Mouse (Mus musculus) cerebellum, adult 2 months (tissue): ENCODE measurements around the gene 1600012H06Rik.

ENCODE experiments used
- CTCF ChIP-seq: fragments of 200-500 bp; IDR thresholded peaks from 2 replicates; pipeline ENCODE4 v1.5.1; 2011; ENCODE audit warnings: low read depth, mild to moderate bottlenecking, control low read depth, low read length, moderate library complexity, borderline replicate concordance; ENCODE audit not compliant: insufficient read depth
- POLR2A ChIP-seq: fragments of 200-500 bp; IDR thresholded peaks from 2 replicates; pipeline ENCODE4 v1.6.1; 2011; ENCODE audit warnings: low read length, control low read depth, borderline replicate concordance; ENCODE audit not compliant: insufficient read depth

GRCm38 (mm10) chr17:14928631-14929030 lies 14.4 kb upstream of the 1600012H06Rik start:
- TF ChIP-seq POLR2A: no peak
- no peak for TF ChIP-seq CTCF
